Mouse (Mus musculus) brain, embryonic 14.5 days (tissue): ENCODE results near the gene Ttll11.

Experiments used
- CTCF ChIP-seq: fragments of 200-500 bp; IDR thresholded peaks from 2 replicates; pipeline ENCODE4 v1.5.1; 2012; ENCODE audit warnings: inconsistent platforms, mild to moderate bottlenecking, moderate library complexity, borderline replicate concordance; ENCODE audit not compliant: insufficient read depth, insufficient read length; ENCODE audit errors: extremely low read depth
- POLR2A ChIP-seq: fragments of 200-500 bp; IDR thresholded peaks from 2 replicates; pipeline ENCODE4 v1.6.1; 2012; ENCODE audit warnings: mild to moderate bottlenecking, inconsistent platforms, borderline replicate concordance; ENCODE audit not compliant: poor library complexity, insufficient read depth, insufficient read length, severe bottlenecking; ENCODE audit errors: extremely low read depth

DNA sequence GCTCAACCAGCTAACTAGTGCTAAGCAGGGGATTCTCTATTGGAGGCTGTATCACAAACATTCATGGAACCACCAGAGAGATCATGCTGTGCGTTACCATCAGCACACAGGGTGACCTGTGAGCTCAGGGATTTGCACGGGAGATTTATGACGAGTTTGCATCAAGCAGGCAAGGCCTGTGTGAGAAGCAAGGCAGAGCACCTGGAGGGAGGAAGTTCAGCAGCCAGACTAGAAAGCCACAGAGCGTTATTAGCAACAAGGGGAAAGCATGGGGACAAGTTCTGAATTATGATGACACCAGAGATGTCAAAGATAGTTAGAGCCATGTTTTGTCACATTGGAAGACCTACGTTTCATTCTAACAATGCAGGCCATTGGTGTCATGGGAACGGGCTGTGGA lies 72.1 kb downstream of the Ttll11 start:
- no peak for TF ChIP-seq CTCF
- no peak for TF ChIP-seq POLR2A
